Mouse (Mus musculus) MEL (cell line): ENCODE measurements around the gene Tssk4. TPM values are rescaled to one million over a fixed set of nuclear protein-coding genes. Genes with fewer than 3 reads are reported as not detected.

ENCODE experiments used
- DNase-seq: peaks from one replicate; pipeline ENCODE4 v3.0.0; 2011; ENCODE audit warnings: low read depth, low spot score
- H3K27ac ChIP-seq: 2 replicates; pipeline ENCODE4 v1.5.1; 2012; ENCODE audit warnings: low read depth, mild to moderate bottlenecking, control low read depth, low read length, moderate library complexity; ENCODE audit not compliant: control insufficient read depth
- H3K27me3 ChIP-seq, 2 experiments: fragments of 150-350 bp in 1 of 2; sonication (generic) in 1 of 2; 2 replicates each; pipeline ENCODE4 v1.6.1; 2012; ENCODE audit warnings: low read length in 2 of 2, mild to moderate bottlenecking in 2 of 2, improper control_type of control experiment in 1 of 2, moderate library complexity in 1 of 2; ENCODE audit not compliant: insufficient read depth in 2 of 2, control insufficient read depth in 1 of 2
- H3K36me3 ChIP-seq, 2 experiments: 2 replicates each; pipeline ENCODE4 v1.6.1; 2012 to 2014; ENCODE audit warnings: low read length in 2 of 2, improper control_type of control experiment in 1 of 2, inconsistent platforms in 1 of 2, mild to moderate bottlenecking in 1 of 2; ENCODE audit not compliant: insufficient read depth in 2 of 2, control insufficient read depth in 1 of 2
- H3K4me1 ChIP-seq, 2 experiments: fragments of 150-350 bp in 1 of 2; sonication (generic) in 1 of 2; 2 replicates each; pipeline ENCODE4 v1.6.1; 2012; ENCODE audit warnings: low read length in 2 of 2, improper control_type of control experiment in 1 of 2, mild to moderate bottlenecking in 1 of 2; ENCODE audit not compliant: insufficient read depth in 2 of 2, control insufficient read depth in 1 of 2
- H3K4me3 ChIP-seq, 2 experiments: fragments of 150-350 bp in 1 of 2; sonication (generic) in 1 of 2; 2 replicates each; pipeline ENCODE4 v1.5.1; 2012; ENCODE audit warnings: low read depth in 2 of 2, low read length in 2 of 2, mild to moderate bottlenecking in 2 of 2, moderate library complexity in 2 of 2, control low read depth in 1 of 2, improper control_type of control experiment in 1 of 2; ENCODE audit not compliant: control insufficient read depth in 1 of 2, insufficient read depth in 1 of 2
- H3K79me2 ChIP-seq: 2 replicates; pipeline ENCODE4 v1.6.1; 2012; ENCODE audit warnings: mild to moderate bottlenecking, low read length, moderate library complexity; ENCODE audit not compliant: control insufficient read depth, poor library complexity, insufficient read depth
- H3K9ac ChIP-seq: 2 replicates; pipeline ENCODE4 v1.6.1; 2012; ENCODE audit warnings: low read depth, mild to moderate bottlenecking, control low read depth, low read length, moderate library complexity; ENCODE audit not compliant: control insufficient read depth, poor library complexity, severe bottlenecking
- H3K9me3 ChIP-seq: fragments of 150-350 bp; sonication (generic); replicated peaks from 2 replicates; pipeline ENCODE4 v1.6.1; 2012; ENCODE audit warnings: mild to moderate bottlenecking, low read length, improper control_type of control experiment, moderate library complexity; ENCODE audit not compliant: insufficient read depth
- BHLHE40 ChIP-seq: IDR thresholded peaks from 2 replicates; pipeline ENCODE4 v1.6.1; 2012; ENCODE audit warnings: low read depth, mild to moderate bottlenecking, inconsistent platforms, low read length, improper control_type of control experiment, borderline replicate concordance
- CHD1 ChIP-seq: IDR thresholded peaks from 2 replicates; pipeline ENCODE4 v1.6.1; 2012; ENCODE audit warnings: low read depth, mild to moderate bottlenecking, inconsistent platforms, low read length, improper control_type of control experiment
- CHD2 ChIP-seq: IDR thresholded peaks from 2 replicates; pipeline ENCODE4 v1.6.1; 2011; ENCODE audit warnings: low read length, improper control_type of control experiment
- E2F4 ChIP-seq: IDR thresholded peaks from 2 replicates; pipeline ENCODE4 v1.6.1; 2011; ENCODE audit warnings: low read depth, low read length, improper control_type of control experiment, borderline replicate concordance
- ELF1 ChIP-seq: IDR thresholded peaks from 2 replicates; pipeline ENCODE4 v1.6.1; 2014; ENCODE audit warnings: low read depth, mild to moderate bottlenecking, inconsistent platforms, low read length, improper control_type of control experiment, moderate library complexity
- EP300 ChIP-seq, 2 experiments: IDR thresholded peaks; 2 replicates each; pipeline ENCODE4 v1.6.1; 2011; ENCODE audit warnings: improper control_type of control experiment in 2 of 2, low read length in 2 of 2, low read depth in 1 of 2, mild to moderate bottlenecking in 1 of 2
- ETS1 ChIP-seq: IDR thresholded peaks from 2 replicates; pipeline ENCODE4 v1.6.1; 2012; ENCODE audit warnings: low read depth, mild to moderate bottlenecking, inconsistent platforms, low read length, improper control_type of control experiment, moderate library complexity
- GABPA ChIP-seq: IDR thresholded peaks from 2 replicates; pipeline ENCODE4 v1.6.1; 2012; ENCODE audit warnings: low read depth, mild to moderate bottlenecking, inconsistent platforms, low read length, improper control_type of control experiment, moderate library complexity
- GATA1 ChIP-seq: IDR thresholded peaks from 2 replicates; pipeline ENCODE4 v1.6.1; 2011; ENCODE audit warnings: low read depth, low read length, improper control_type of control experiment
- HCFC1 ChIP-seq: IDR thresholded peaks from 2 replicates; pipeline ENCODE4 v1.6.1; 2012; ENCODE audit warnings: low read depth, mild to moderate bottlenecking, inconsistent platforms, low read length, improper control_type of control experiment, moderate library complexity
- KAT2A ChIP-seq: conservative IDR thresholded peaks from 2 replicates; pipeline ENCODE4 v1.6.1; 2012; ENCODE audit warnings: low read depth, low read length, improper control_type of control experiment, inconsistent platforms
- MAFK ChIP-seq: IDR thresholded peaks from 2 replicates; pipeline ENCODE4 v1.6.1; 2011; ENCODE audit warnings: low read depth, mild to moderate bottlenecking, low read length, improper control_type of control experiment, borderline replicate concordance
- MAX ChIP-seq: IDR thresholded peaks from 2 replicates; pipeline ENCODE4 v1.6.1; 2011; ENCODE audit warnings: low read length, improper control_type of control experiment
- MAZ ChIP-seq: IDR thresholded peaks from 2 replicates; pipeline ENCODE4 v1.6.1; 2012; ENCODE audit warnings: low read depth, mild to moderate bottlenecking, inconsistent platforms, low read length, improper control_type of control experiment
- MEF2A ChIP-seq: IDR thresholded peaks from 2 replicates; pipeline ENCODE4 v1.6.1; 2014; ENCODE audit warnings: low read depth, mild to moderate bottlenecking, inconsistent platforms, low read length, improper control_type of control experiment; ENCODE audit not compliant: poor library complexity, insufficient replicate concordance, severe bottlenecking; ENCODE audit errors: extremely low read depth
- MYC ChIP-seq: IDR thresholded peaks from 2 replicates; pipeline ENCODE4 v1.6.1; 2011; ENCODE audit warnings: low read depth, mild to moderate bottlenecking, low read length, improper control_type of control experiment, moderate library complexity
- NELFE ChIP-seq: IDR thresholded peaks from 2 replicates; pipeline ENCODE4 v1.6.1; 2011; ENCODE audit warnings: low read depth, low read length, improper control_type of control experiment
- POLR2A ChIP-seq, 2 experiments: IDR thresholded peaks; 2 replicates each; pipeline ENCODE4 v1.6.1; 2011 to 2012; ENCODE audit warnings: low read length in 2 of 2, mild to moderate bottlenecking in 2 of 2, control low read depth in 1 of 2, improper control_type of control experiment in 1 of 2, low read depth in 1 of 2, moderate library complexity in 1 of 2; ENCODE audit not compliant: control insufficient read depth in 1 of 2, insufficient read depth in 1 of 2, poor library complexity in 1 of 2
- POLR2AphosphoS2 ChIP-seq: IDR thresholded peaks from 2 replicates; pipeline ENCODE4 v1.6.1; 2011; ENCODE audit warnings: low read length, improper control_type of control experiment
- POLR2AphosphoS5 ChIP-seq: IDR thresholded peaks from 2 replicates; pipeline ENCODE4 v1.6.1; 2012; ENCODE audit warnings: low read depth, borderline replicate concordance, mild to moderate bottlenecking, inconsistent platforms, low read length, moderate library complexity, mixed read lengths
- RAD21 ChIP-seq: IDR thresholded peaks from 2 replicates; pipeline ENCODE4 v1.6.1; 2011; ENCODE audit warnings: mild to moderate bottlenecking, low read depth, low read length, improper control_type of control experiment
- RCOR1 ChIP-seq: IDR thresholded peaks from 2 replicates; pipeline ENCODE4 v1.6.1; 2012; ENCODE audit warnings: low read depth, mild to moderate bottlenecking, inconsistent platforms, low read length, improper control_type of control experiment
- SIN3A ChIP-seq: IDR thresholded peaks from 2 replicates; pipeline ENCODE4 v1.6.1; 2012; ENCODE audit warnings: low read length, improper control_type of control experiment, inconsistent platforms
- SMC3 ChIP-seq: IDR thresholded peaks from 2 replicates; pipeline ENCODE4 v1.6.1; 2011; ENCODE audit warnings: low read depth, low read length, improper control_type of control experiment
- TAL1 ChIP-seq: IDR thresholded peaks from 2 replicates; pipeline ENCODE4 v1.6.1; 2012; ENCODE audit warnings: mild to moderate bottlenecking, inconsistent platforms, low read length, moderate library complexity, mixed read lengths
- TBP ChIP-seq: IDR thresholded peaks from 2 replicates; pipeline ENCODE4 v1.8.0; 2011; ENCODE audit warnings: low read depth, low read length, improper control_type of control experiment
- TCF12 ChIP-seq: IDR thresholded peaks from 2 replicates; pipeline ENCODE4 v1.6.1; 2014; ENCODE audit warnings: low read depth, mild to moderate bottlenecking, inconsistent platforms, low read length, improper control_type of control experiment, moderate library complexity
- UBTF ChIP-seq: IDR thresholded peaks from 2 replicates; pipeline ENCODE4 v1.6.1; 2012; ENCODE audit warnings: low read depth, mild to moderate bottlenecking, inconsistent platforms, low read length, improper control_type of control experiment, moderate library complexity, borderline replicate concordance; ENCODE audit not compliant: insufficient read depth
- USF1 ChIP-seq: IDR thresholded peaks from 2 replicates; pipeline ENCODE4 v1.6.1; 2014; ENCODE audit warnings: low read depth, mild to moderate bottlenecking, inconsistent platforms, low read length, improper control_type of control experiment, moderate library complexity
- USF2 ChIP-seq, 2 experiments: IDR thresholded peaks; 2 replicates each; pipeline ENCODE4 v1.6.1; 2011 to 2012; ENCODE audit warnings: improper control_type of control experiment in 2 of 2, low read length in 2 of 2, borderline replicate concordance in 1 of 2, inconsistent platforms in 1 of 2, low read depth in 1 of 2, mild to moderate bottlenecking in 1 of 2; ENCODE audit not compliant: insufficient read depth in 1 of 2
- ZC3H11A ChIP-seq: IDR thresholded peaks from 2 replicates; pipeline ENCODE4 v1.6.1; 2012; ENCODE audit warnings: low read depth, mild to moderate bottlenecking, inconsistent platforms, low read length, improper control_type of control experiment
- ZKSCAN1 ChIP-seq: IDR thresholded peaks from 2 replicates; pipeline ENCODE4 v1.6.1; 2012; ENCODE audit warnings: low read depth, mild to moderate bottlenecking, inconsistent platforms, low read length, improper control_type of control experiment, moderate library complexity
- ZMIZ1 ChIP-seq: IDR thresholded peaks from 2 replicates; pipeline ENCODE4 v1.6.1; 2012; ENCODE audit warnings: low read depth, mild to moderate bottlenecking, inconsistent platforms, low read length, improper control_type of control experiment, moderate library complexity
- ZNF384 ChIP-seq: IDR thresholded peaks from 2 replicates; pipeline ENCODE4 v1.6.1; 2012; ENCODE audit warnings: low read depth, mild to moderate bottlenecking, inconsistent platforms, low read length, improper control_type of control experiment
- polyA plus RNA-seq, 2 experiments: library from polyadenylated mRNA; stranded (reverse) in 1 of 2; unstranded in 1 of 2; fragments of >175 nt in 1 of 2; fragments of >200 nt in 1 of 2; gene quantifications; 2 replicates each; pipeline versions ENCODE4 v1.2.1 to v1.2.4; 2012; ENCODE audit warnings: low replicate concordance in 2 of 2, low read depth in 1 of 2; ENCODE audit not compliant: insufficient read length in 2 of 2, insufficient read depth in 1 of 2, missing spikeins in 1 of 2
- total RNA-seq: library from RNA; depleted of rRNA; stranded (reverse); fragments of 300-350 nt; gene quantifications from 2 replicates; pipeline ENCODE4 v1.2.3, GENCODE M21; 2012

The Tssk4 gene
- total and polyA plus RNA-seq, 3 experiments = 0.08 to 0.40 TPM; not detected in 1

DNA sequence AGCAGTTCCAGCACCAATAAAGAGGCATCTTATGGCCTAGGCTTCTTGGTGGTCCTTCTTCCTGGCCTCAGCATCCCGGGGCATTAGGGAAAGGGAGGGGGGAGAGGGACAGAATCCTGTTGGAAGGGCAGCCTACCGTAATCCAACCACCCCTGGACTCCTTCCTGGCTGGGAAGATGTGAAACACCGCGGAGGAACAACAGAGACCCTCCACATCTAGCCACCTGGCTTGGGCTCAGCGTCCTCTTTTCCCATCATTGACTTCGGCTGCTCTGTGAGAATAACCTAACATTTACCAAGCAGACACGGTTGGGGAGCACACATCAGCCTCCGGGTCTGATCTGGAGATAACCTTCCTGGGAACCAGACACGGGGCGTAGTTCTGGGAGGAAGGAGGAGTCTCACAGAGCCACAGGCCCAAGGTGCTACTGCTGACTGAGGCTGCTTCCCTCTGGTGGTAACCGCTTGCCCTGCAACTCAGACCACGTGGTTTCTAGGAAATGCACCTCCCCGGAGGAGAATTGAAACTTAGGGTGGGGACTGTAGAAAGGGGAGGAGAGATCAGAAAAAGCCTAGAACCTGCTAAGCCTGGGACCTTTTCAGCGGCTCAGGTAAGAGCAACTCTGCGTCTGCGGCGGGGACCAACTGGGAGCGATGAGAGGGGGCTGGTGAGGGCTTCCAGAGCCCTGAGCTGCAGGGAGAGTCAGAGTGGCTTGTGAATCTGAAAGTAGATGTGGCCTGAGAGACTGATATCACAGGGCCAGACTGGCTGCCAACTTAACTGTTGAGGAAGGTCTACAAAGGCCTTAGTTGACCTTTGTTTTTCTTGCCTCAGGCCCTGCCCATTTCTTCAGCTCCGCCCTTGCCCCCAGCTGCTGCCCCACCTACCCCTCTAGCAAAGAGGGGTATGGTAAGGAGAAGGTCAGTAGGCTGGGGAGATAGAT, 46.1 kb upstream of the Tssk4 start:
- Histone ChIP-seq H3K9ac (peak overlapping the region; percentile 65), H3K4me1 (peaks cover 3 to 7% of the 10 kb centered on the region in 2 experiments; a peak in 2 of 4 replicates), H3K27ac (peak overlapping the region; percentile 73), H3K27me3 (no peaks in the 10 kb centered on the region), H3K36me3 (peaks cover 0 to 12% of the 10 kb centered on the region in 2 experiments; a peak in 3 of 4 replicates), H3K4me3 (peak overlapping the region; percentile 54 to 84), H3K79me2 (no peaks in the 10 kb centered on the region), H3K9me3 (no peaks in the 10 kb centered on the region)
- peak; percentile 96 for DNase-seq
- TF ChIP-seq MYC (peak; percentile 99), ETS1 (peak; percentile 58; the same call in 1 of the 2 replicates), RAD21 (peak; percentile 54), NELFE (peak; percentile 51; the same call in 1 of the 2 replicates), UBTF (0 out of 2 replicates have a peak, but pooled peaks have one; percentile 16), MAZ (peak; percentile 67; the same call in 1 of the 2 replicates), EP300 (IDR thresholded peaks at IDR 0.05; ENCODE audit: low read depth in 1 of 2, low read length in 2 of 2) (peak in 1 of 2 experiments; percentile 37; a peak in 2 of 4 replicates), GABPA (no peak), POLR2AphosphoS5 (no peak), SIN3A (peak; percentile 96), ZC3H11A (0 out of 2 replicates have a peak, but pooled peaks have one; percentile 31), ZMIZ1 (peak; percentile 74; the same call in 1 of the 2 replicates), HCFC1 (peak; percentile 79), TAL1 (no peak), USF1 (peak; percentile 97), TBP (peak; percentile 52; the same call in 1 of the 2 replicates), POLR2AphosphoS2 (peak; percentile 97), ZKSCAN1 (no peak), MAX (peak; percentile 100), E2F4 (no peak), RCOR1 (no peak), SMC3 (peak; percentile 77), USF2 (IDR thresholded peaks at IDR 0.05; ENCODE audit: borderline replicate concordance in 1 of 2, insufficient read depth in 1 of 2, low read depth in 1 of 2, low read length in 2 of 2) (peak; percentile 48 to 86; a peak in 2 of 4 replicates), TCF12 (no peak), ZNF384 (0 out of 2 replicates have a peak, but pooled peaks have one; percentile 22), CHD1 (no peak), MEF2A (no peak), POLR2A (IDR thresholded peaks at IDR 0.05; ENCODE audit: control insufficient read depth in 1 of 2, insufficient read depth in 1 of 2, low read depth in 1 of 2, low read length in 2 of 2, poor library complexity in 1 of 2) (peak in 1 of 2 experiments; percentile 60; a peak in 2 of 4 replicates), ELF1 (peak; percentile 82), BHLHE40 (0 out of 2 replicates have a peak, but pooled peaks have one; percentile 8), GATA1 (peak; percentile 84), CHD2 (no peak), MAFK (no peak), KAT2A (peak; percentile 15; the same call in 1 of the 2 replicates)
